Mouse (Mus musculus): ENCODE results near the gene Tpsg1.

GRCm38 (mm10) chr17:25341490-25341889 is 27.6 kb upstream of the Tpsg1 start:
- TF ChIP-seq POLR2A (IDR thresholded peaks at IDR 0.05; ENCODE audit: borderline replicate concordance, control insufficient read depth, low read depth, low read length) (no peak), CTCF (IDR thresholded peaks at IDR 0.05; ENCODE audit: control insufficient read depth, insufficient read depth, low read length) (no peak)
